Mouse (Mus musculus) naive thymus-derived CD4-positive, alpha-beta T cell, adult 5 months (primary cell): ENCODE measurements around the gene Olfr1002. TPM values are rescaled to one million over a fixed set of nuclear protein-coding genes. Genes with fewer than 3 reads are reported as not detected.

Experiments used
- polyA plus RNA-seq: library from polyadenylated mRNA; unstranded; fragments of 100-300 nt; shearing (Covaris generic); gene quantifications from one replicate; pipeline ENCODE4 v1.2.1, GENCODE M21; 2017

Olfr1002 gene
- not detected for polyA plus RNA-seq

DNA sequence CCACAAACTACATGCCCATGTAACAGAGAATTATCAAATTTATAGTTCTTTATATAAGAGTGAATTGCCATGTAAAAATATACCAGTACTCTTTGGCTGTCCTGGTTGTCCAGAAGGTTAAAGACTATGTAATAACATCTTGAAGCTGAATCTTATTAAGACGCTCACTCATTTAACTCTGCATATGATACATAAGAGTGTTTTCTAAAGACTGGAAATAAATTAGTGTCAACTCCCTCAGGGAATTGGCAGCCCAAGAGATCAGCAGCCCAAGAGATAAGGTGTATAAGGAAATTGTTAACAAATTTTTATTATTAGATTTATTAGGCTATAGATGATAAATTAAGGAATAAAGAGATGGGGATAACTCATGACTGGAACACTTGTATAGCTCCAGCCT lies at the start of gene Olfr1002:
Gene Olfr1002, minus strand, starts transcription at position 101 of the 400 bp plus-strand sequence.

DNA sequence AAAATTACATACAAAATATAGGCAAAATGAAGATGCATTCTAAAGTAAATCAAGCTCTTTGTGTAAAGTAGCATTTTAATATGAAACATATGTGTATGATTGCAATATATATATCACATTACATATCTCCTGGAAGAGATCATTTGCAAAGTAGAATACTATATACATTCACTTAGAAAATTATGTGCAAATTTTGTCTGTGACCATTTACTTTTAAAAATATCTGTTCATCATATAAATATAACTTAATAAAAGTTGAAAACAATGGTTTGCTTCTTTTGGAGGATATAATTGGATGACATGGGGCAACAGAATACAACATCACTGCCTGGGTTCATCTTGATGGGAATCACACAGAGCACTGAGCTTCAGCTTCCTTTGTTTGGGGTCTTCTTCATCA lies 38.6 kb upstream of the Olfr1002 start, which contains the start of gene Olfr1008:
Gene Olfr1008, plus strand, starts transcription at position 301 of the 400 bp plus-strand sequence.

DNA sequence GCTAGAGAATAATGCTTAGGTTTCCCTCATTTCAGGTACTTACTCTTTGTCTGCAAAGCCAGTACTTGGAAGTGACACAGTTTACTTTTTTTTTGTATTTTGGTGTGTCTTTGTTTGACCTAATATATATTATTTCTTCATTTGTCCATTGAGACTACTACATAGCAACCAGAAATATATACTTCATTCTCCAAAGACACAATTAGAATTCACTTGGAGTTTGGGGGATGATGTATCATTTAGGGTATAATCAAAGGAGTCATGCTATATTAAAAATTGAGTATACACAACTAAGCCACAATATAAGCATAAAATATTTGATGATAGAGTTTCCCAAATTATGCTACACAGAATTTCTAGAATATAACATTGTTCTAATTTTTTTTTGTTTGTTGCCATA lies 28.2 kb upstream of the Olfr1002 start, which contains the start of gene Olfr1006:
Gene Olfr1006, minus strand, starts transcription at position 101 of the 400 bp plus-strand sequence.

DNA sequence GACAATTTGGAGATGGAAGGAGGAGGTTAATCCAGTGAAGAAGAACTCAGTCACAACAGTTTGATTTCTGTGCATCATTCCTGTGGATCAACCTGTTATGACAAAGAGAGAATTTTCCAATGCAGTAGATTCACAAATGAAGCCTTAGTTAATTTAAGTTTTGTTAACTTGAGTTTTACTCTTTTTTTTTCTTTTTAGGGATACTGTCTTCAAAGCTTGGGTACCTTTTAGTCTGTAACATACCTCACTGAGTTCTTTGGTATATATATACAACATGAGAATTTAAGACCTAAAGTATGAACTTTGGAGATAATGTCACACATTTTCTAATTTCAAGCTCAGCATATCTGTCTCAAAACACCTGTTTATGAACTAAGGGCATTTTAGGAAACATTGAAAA lies 13.9 kb upstream of the Olfr1002 start, which contains the start of gene Olfr154:
Gene Olfr154, minus strand, starts transcription at position 101 of the 400 bp plus-strand sequence.

DNA sequence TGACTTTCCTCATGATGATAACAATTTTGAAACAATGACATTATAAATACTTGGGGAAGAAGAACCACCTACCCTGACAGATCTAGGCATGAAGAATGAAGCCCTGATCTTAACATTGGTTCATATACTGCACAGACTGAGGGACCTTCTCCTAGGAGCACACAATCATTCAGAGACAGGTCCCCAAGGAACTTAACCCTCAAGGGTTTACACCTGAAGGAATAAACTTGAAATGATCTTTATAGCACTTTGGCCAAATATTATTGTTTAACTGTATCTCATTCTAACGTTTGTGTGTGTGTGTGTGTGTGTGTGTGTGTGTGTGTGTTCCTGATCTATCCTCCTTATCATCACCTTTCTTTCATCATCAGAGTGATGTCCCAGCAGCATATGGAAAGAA lies 38.7 kb downstream of the Olfr1002 start, which contains the start of gene Olfr1000:
Gene Olfr1000, minus strand, starts transcription at position 101 of the 400 bp plus-strand sequence.

Other genes starting within 250 kb of the Olfr1002 start
- gene Olfr992, start 241.2 kb downstream of the Olfr1002 start, polyA plus RNA-seq, result not detected
- gene Olfr993, start 235.8 kb downstream of the Olfr1002 start, polyA plus RNA-seq, result not detected
- not detected for gene Olfr994, start 214.3 kb downstream of the Olfr1002 start, polyA plus RNA-seq
- 0.20 TPM for gene Olfr995, start 207.1 kb downstream of the Olfr1002 start, polyA plus RNA-seq
- not detected for gene 4833423E24Rik, start 131.7 kb downstream of the Olfr1002 start, polyA plus RNA-seq
- not detected for gene Olfr996, start 71.5 kb downstream of the Olfr1002 start, polyA plus RNA-seq
- not detected for gene Olfr998, start 61.8 kb downstream of the Olfr1002 start, polyA plus RNA-seq
- not detected for gene Olfr1000, start 38.8 kb downstream of the Olfr1002 start, polyA plus RNA-seq
- not detected for gene Olfr154, start 13.8 kb upstream of the Olfr1002 start, polyA plus RNA-seq
- gene Olfr1006, start 28.1 kb upstream of the Olfr1002 start, polyA plus RNA-seq, result not detected
- not detected for gene Olfr1008, start 38.7 kb upstream of the Olfr1002 start, polyA plus RNA-seq
- gene Olfr1009, start 64.7 kb upstream of the Olfr1002 start, polyA plus RNA-seq, result not detected
- not detected for gene Olfr1012, start 112.1 kb upstream of the Olfr1002 start, polyA plus RNA-seq
- gene Olfr1013, start 116.4 kb upstream of the Olfr1002 start, polyA plus RNA-seq, result not detected
- not detected for gene Olfr1014, start 122.0 kb upstream of the Olfr1002 start, polyA plus RNA-seq
- gene Olfr1015, start 131.3 kb upstream of the Olfr1002 start, polyA plus RNA-seq, result not detected
- not detected for gene Olfr1016, start 151.8 kb upstream of the Olfr1002 start, polyA plus RNA-seq
- not detected for gene Olfr1018, start 167.8 kb upstream of the Olfr1002 start, polyA plus RNA-seq
- not detected for gene Olfr1019, start 194.8 kb upstream of the Olfr1002 start, polyA plus RNA-seq
- gene Olfr1020, start 196.3 kb upstream of the Olfr1002 start, polyA plus RNA-seq, result not detected
- gene Olfr1022, start 217.9 kb upstream of the Olfr1002 start, polyA plus RNA-seq, result not detected
- not detected for gene Olfr1023, start 234.9 kb upstream of the Olfr1002 start, polyA plus RNA-seq